Mouse (Mus musculus) limb, embryonic 13.5 days (tissue): ENCODE measurements around the gene Rpl7l1. TPM values are rescaled to one million over a fixed set of nuclear protein-coding genes. Genes with fewer than 3 reads are reported as not detected.
"Not testable (repeated sequence)": the region's sequence is repeated elsewhere in the genome, so short reads cannot be mapped to it uniquely, and the experiment has no call there.

Source experiments
- ATAC-seq: fragments of 200-750 bp; cut with Nextera tagmentation; 2 replicates; pipeline ENCODE4 v1.8.0; 2017; ENCODE audit warnings: low read depth, moderate number of reproducible peaks, moderate TSS enrichment; ENCODE audit not compliant: low FRiP score
- H3K27ac ChIP-seq: fragments of 300-500 bp; sonication (generic); 2 replicates; pipeline ENCODE4 v1.5.1; 2015; ENCODE audit warnings: inconsistent platforms, mild to moderate bottlenecking, moderate library complexity
- H3K27me3 ChIP-seq: fragments of 300-500 bp; sonication (generic); 2 replicates; pipeline ENCODE4 v1.6.1; 2015; ENCODE audit warnings: mild to moderate bottlenecking, inconsistent platforms
- H3K36me3 ChIP-seq: fragments of 300-500 bp; sonication (generic); 2 replicates; pipeline ENCODE4 v1.6.1; 2015; ENCODE audit warnings: inconsistent platforms, mild to moderate bottlenecking, moderate library complexity
- H3K4me1 ChIP-seq: fragments of 300-500 bp; sonication (generic); 2 replicates; pipeline ENCODE4 v1.6.1; 2015; ENCODE audit warnings: inconsistent platforms
- H3K4me2 ChIP-seq: fragments of 300-500 bp; sonication (generic); replicated peaks from 2 replicates; pipeline ENCODE4 v1.6.1; 2015; ENCODE audit warnings: inconsistent platforms, mild to moderate bottlenecking, moderate library complexity
- H3K4me3 ChIP-seq: fragments of 300-500 bp; sonication (generic); 2 replicates; pipeline ENCODE4 v1.5.1; 2015; ENCODE audit warnings: moderate library complexity, mild to moderate bottlenecking, inconsistent platforms
- H3K9ac ChIP-seq: fragments of 300-500 bp; sonication (generic); 2 replicates; pipeline ENCODE4 v1.6.1; 2015; ENCODE audit warnings: mild to moderate bottlenecking, inconsistent platforms
- H3K9me3 ChIP-seq: fragments of 300-500 bp; sonication (generic); 2 replicates; pipeline ENCODE4 v1.6.1; 2016; ENCODE audit warnings: inconsistent platforms
- WGBS: fragments of 180-500 bp; shearing (Covaris S2); methylation state at CpG from one replicate; pipeline ENCODE4 v1.1.7; 2015; 5-methylcytosine and 5-hydroxymethylcytosine counted together
- polyA plus RNA-seq: library from polyadenylated mRNA; unstranded; fragments of >200 nt; fragmentation: Nextera tagmentation; extraction: Ambion mirVana; gene quantifications from 2 replicates; pipeline ENCODE4 v1.2.1, GENCODE M21; 2015

The Rpl7l1 gene
- polyA plus RNA-seq, 1 experiment from 2014 or later = 176 TPM

GRCm38 (mm10) chr17:46773278-46774130 is 9.0 kb downstream of the Rpl7l1 start:
- Histone ChIP-seq H3K27me3 (no peaks in the 10 kb centered on the region), H3K27ac (peak overlapping the region; percentile 84), H3K9me3 (no peaks in the 10 kb centered on the region), H3K4me3 (peak overlapping the region; percentile 91), H3K4me1 (peaks cover 16% of the 10 kb centered on the region), H3K9ac (peak overlapping the region; percentile 87), H3K36me3 (peaks cover 44% of the 10 kb centered on the region), H3K4me2 (peak overlapping the region; percentile 81)
- 8% methylated on average over 19 of the region's 20 CpGs for WGBS
- ATAC-seq = no peak

GRCm38 (mm10) chr17:46772404-46773277 is 9.8 kb downstream of the Rpl7l1 start, which contains the start of gene 2310039H08Rik:
TSS of gene 2310039H08Rik (plus strand) at chr17:46772635.
- Histone ChIP-seq H3K27me3 (no peaks in the 10 kb centered on the region), H3K9ac (peak within 1 kb of the TSS; percentile 87), H3K4me3 (peak within 1 kb of the TSS; percentile 91), H3K36me3 (peaks cover 36% of the 10 kb centered on the region), H3K4me1 (peaks cover 16% of the 10 kb centered on the region), H3K27ac (peak within 1 kb of the TSS; percentile 84), H3K9me3 (no peaks in the 10 kb centered on the region), H3K4me2 (peak within 1 kb of the TSS; percentile 81)
- ATAC-seq = peak; percentile 92
- WGBS = under 1% methylated on average over 50 of the region's 50 CpGs

- 4% methylated on average over 5 of the region's 5 CpGs for WGBS
Observed at GRCm38 (mm10) chr17:46772038-46772403, 10.5 kb downstream of the Rpl7l1 start.

GRCm38 (mm10) chr17:46771616-46772015 is 10.9 kb downstream of the Rpl7l1 start:
- Histone ChIP-seq H3K4me3 (peak overlapping the region; percentile 91), H3K4me1 (peaks cover 16% of the 10 kb centered on the region), H3K4me2 (peak overlapping the region; percentile 81), H3K9me3 (no peaks in the 10 kb centered on the region), H3K36me3 (peaks cover 26% of the 10 kb centered on the region), H3K9ac (peak overlapping the region; percentile 68), H3K27me3 (no peaks in the 10 kb centered on the region), H3K27ac (peak overlapping the region; percentile 84; the same call in 1 of the 2 replicates)
- no peak for ATAC-seq
- WGBS = 65% methylated on average over 17 of the region's 17 CpGs

More at GRCm38 (mm10) chr17:46772038-46772403, 10.5 kb downstream of the Rpl7l1 start:
- H3K9ac ChIP-seq = peak overlapping the region; percentile 68
- H3K36me3 ChIP-seq = peaks cover 30% of the 10 kb centered on the region
- no peak; the same call in 1 of the 2 replicates for ATAC-seq
- peak overlapping the region; percentile 91 for H3K4me3 ChIP-seq
- H3K27me3 ChIP-seq = no peaks in the 10 kb centered on the region
- H3K4me2 ChIP-seq = peak overlapping the region; percentile 81
- no peaks in the 10 kb centered on the region for H3K9me3 ChIP-seq
- H3K4me1 ChIP-seq = peaks cover 16% of the 10 kb centered on the region
- peak overlapping the region; percentile 84 for H3K27ac ChIP-seq

- no peak overlapping the region for H3K4me3 ChIP-seq
- H3K9me3 ChIP-seq = no peaks in the 10 kb centered on the region
- ATAC-seq = no peak
- H3K27me3 ChIP-seq = no peaks in the 10 kb centered on the region
- no peak overlapping the region for H3K9ac ChIP-seq
- no peak overlapping the region for H3K27ac ChIP-seq
- H3K4me2 ChIP-seq = no peak overlapping the region
- peaks cover 16% of the 10 kb centered on the region for H3K4me1 ChIP-seq
- peaks cover 20% of the 10 kb centered on the region for H3K36me3 ChIP-seq
- WGBS = 81% methylated on average over 4 of the region's 4 CpGs
Observed at GRCm38 (mm10) chr17:46771025-46771424, 11.4 kb downstream of the Rpl7l1 start.

GRCm38 (mm10) chr17:46770546-46770945 is 11.9 kb downstream of the Rpl7l1 start:
- Histone ChIP-seq H3K4me3 (no peak overlapping the region), H3K4me1 (peaks cover 16% of the 10 kb centered on the region), H3K9ac (no peak overlapping the region), H3K27ac (no peak overlapping the region), H3K4me2 (no peak overlapping the region), H3K27me3 (no peaks in the 10 kb centered on the region), H3K9me3 (no peaks in the 10 kb centered on the region), H3K36me3 (peaks cover 15% of the 10 kb centered on the region)
- 91% methylated on average over 11 of the region's 11 CpGs for WGBS
- ATAC-seq = no peak

GRCm38 (mm10) chr17:46767868-46768267 is 14.6 kb downstream of the Rpl7l1 start:
- no peak for ATAC-seq
- Histone ChIP-seq H3K4me3 (no peak overlapping the region), H3K4me1 (peaks cover 7% of the 10 kb centered on the region), H3K36me3 (no peaks in the 10 kb centered on the region), H3K4me2 (no peak overlapping the region), H3K27me3 (no peaks in the 10 kb centered on the region), H3K9me3 (no peaks in the 10 kb centered on the region), H3K9ac (no peak overlapping the region), H3K27ac (no peak overlapping the region)
- WGBS = 36% methylated on average over 8 of the region's 8 CpGs

GRCm38 (mm10) chr17:46764916-46765315 is 17.6 kb downstream of the Rpl7l1 start:
- not testable (repeated sequence) for H3K36me3 ChIP-seq, ATAC-seq, H3K4me2 ChIP-seq, H3K9me3 ChIP-seq, H3K4me1 ChIP-seq, H3K27me3 ChIP-seq, H3K27ac ChIP-seq, H3K9ac ChIP-seq, H3K4me3 ChIP-seq
- 54% methylated on average over 9 of the region's 9 CpGs for WGBS

- Histone ChIP-seq H3K4me3 (no peak within 1 kb of the TSS), H3K4me2 (no peak within 1 kb of the TSS), H3K9me3 (no peaks in the 10 kb centered on the region), H3K9ac (0 out of 2 replicates have a peak within 1 kb of the TSS, but pooled peaks have one; percentile 13), H3K27ac (no peak within 1 kb of the TSS), H3K4me1 (no peaks in the 10 kb centered on the region), H3K36me3 (no peaks in the 10 kb centered on the region), H3K27me3 (no peaks in the 10 kb centered on the region)
- WGBS = 59% methylated on average over 2 of the region's 2 CpGs
- ATAC-seq = no peak
Observed at GRCm38 (mm10) chr17:46763544-46763943, 18.9 kb downstream of the Rpl7l1 start, which contains the start of gene Ptcra. TSS of gene Ptcra (minus strand) at chr17:46763712.

GRCm38 (mm10) chr17:46758753-46759152 is 23.7 kb downstream of the Rpl7l1 start:
- Histone ChIP-seq H3K9me3 (no peaks in the 10 kb centered on the region), H3K4me1 (peaks cover 9% of the 10 kb centered on the region; the same call in 1 of the 2 replicates), H3K4me3 (no peak overlapping the region), H3K36me3 (no peaks in the 10 kb centered on the region), H3K9ac (no peak overlapping the region), H3K4me2 (no peak overlapping the region), H3K27me3 (no peaks in the 10 kb centered on the region), H3K27ac (no peak overlapping the region)
- ATAC-seq = no peak
- 80% methylated on average over 12 of the region's 12 CpGs for WGBS

- Histone ChIP-seq H3K27me3 (no peaks in the 10 kb centered on the region), H3K4me1 (peaks cover 24% of the 10 kb centered on the region), H3K4me2 (peak within 1 kb of the TSS; percentile 75), H3K9me3 (no peaks in the 10 kb centered on the region), H3K9ac (peak within 1 kb of the TSS; percentile 78), H3K27ac (peak within 1 kb of the TSS; percentile 87), H3K36me3 (peaks cover 15% of the 10 kb centered on the region), H3K4me3 (peak within 1 kb of the TSS; percentile 69)
- WGBS = under 1% methylated on average over 55 of the region's 58 CpGs
- peak; percentile 99 for ATAC-seq
Observed at GRCm38 (mm10) chr17:46751794-46752556, 30.5 kb downstream of the Rpl7l1 start, which contains the start of gene Cnpy3. TSS of gene Cnpy3 (minus strand) at chr17:46752214.
